26 mouse cellular contexts compared by ENCODE assay signal in the genomic region with DNA sequence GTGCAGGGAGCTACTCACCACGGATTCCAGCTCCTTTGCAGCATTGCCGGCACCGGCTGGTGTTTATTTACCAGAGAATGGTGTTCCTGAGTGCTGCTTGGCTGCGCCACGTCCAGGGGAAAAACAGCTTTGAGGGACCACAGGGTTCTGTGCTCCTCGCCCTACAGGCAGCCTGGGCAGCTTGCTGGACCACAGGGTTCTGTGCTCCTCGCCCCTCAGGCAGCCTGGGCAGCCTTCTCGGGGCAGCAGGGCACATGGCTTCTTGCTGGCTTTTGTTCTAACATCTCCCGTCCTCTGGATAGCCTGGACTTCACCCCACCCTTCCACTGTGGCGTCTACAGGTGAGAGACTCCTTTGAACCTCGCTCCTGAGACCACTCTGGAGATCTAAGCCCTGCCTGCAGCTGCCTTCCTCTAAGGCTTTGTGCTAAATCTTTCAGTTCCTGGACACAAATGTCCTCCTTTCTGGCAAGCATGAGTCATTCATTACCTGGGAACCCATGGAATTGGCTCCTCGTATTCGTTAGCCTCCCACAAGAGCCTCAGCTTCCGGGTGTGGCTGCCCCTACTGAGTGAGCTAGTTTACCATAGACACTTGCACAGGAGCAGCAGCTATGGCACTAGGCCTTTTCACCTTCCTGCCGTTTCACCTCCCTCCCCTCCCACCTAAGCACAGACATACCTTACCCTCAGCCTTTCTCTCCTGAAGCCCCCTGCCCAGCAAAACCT. TPM values are rescaled to one million over a fixed set of nuclear protein-coding genes. Genes with fewer than 3 reads are reported as not detected.
A peak's percentile ranks its signal among the peaks of the same experiment; 100 is the strongest.
DNase-seq lines count a peak whose midpoint lies in the region; ATAC-seq and TF ChIP-seq lines count a peak whose summit lies in the region.
"Had no signal": no experiment of that assay in that cellular context is flagged by ENCODE, and none has a peak within 500 bp of the region (broad histone marks: within the 10 kb centered on the region; RNA-seq: fewer than 3 reads in every experiment).

No protein-coding gene starts in this region.

- H3K27ac ChIP-seq in forebrain, embryonic 10.5 days, result peak overlapping the region; percentile 75
- no peak overlapping the region for H3K27ac ChIP-seq in forebrain, embryonic 15.5 days (replicated peaks)
- 0 out of 2 replicates have a peak overlapping the region, but pooled peaks have one; percentile 12 for H3K27ac ChIP-seq in lung, embryonic 14.5 days (ENCODE audit: low read depth)
- H3K27ac ChIP-seq in hindbrain, embryonic 13.5 days, result no peak overlapping the region
- no peak overlapping the region for H3K27ac ChIP-seq in limb, embryonic 14.5 days (replicated peaks; ENCODE audit: low read depth, low read length)
- H3K27ac ChIP-seq: embryonic facial prominence, embryonic 15.5 days; heart, adult 2 months; heart, embryonic 15.5 days; limb, embryonic 15.5 days; midbrain, embryonic 12.5 days had no signal

- H3K9ac ChIP-seq in forebrain, embryonic 15.5 days (replicated peaks), result no peak overlapping the region
- H3K9ac ChIP-seq in lung, embryonic 14.5 days, result no peak overlapping the region
- peak overlapping the region; percentile 39; the same call in 1 of the 2 replicates for H3K9ac ChIP-seq in hindbrain, embryonic 13.5 days
- H3K9ac ChIP-seq in limb, embryonic 14.5 days (ENCODE audit: low read depth, low read length, severe bottlenecking), result 0 out of 2 replicates have a peak overlapping the region, but pooled peaks have one; percentile 12
- H3K9ac ChIP-seq: embryonic facial prominence, embryonic 15.5 days; heart, embryonic 15.5 days; limb, embryonic 15.5 days; midbrain, embryonic 12.5 days had no signal

- H3K4me2 ChIP-seq in forebrain, embryonic 15.5 days (replicated peaks), result no peak overlapping the region
- peak overlapping the region; percentile 20 for H3K4me2 ChIP-seq in lung, embryonic 14.5 days
- H3K4me2 ChIP-seq in hindbrain, embryonic 13.5 days, result no peak overlapping the region
- no peak overlapping the region for H3K4me2 ChIP-seq in limb, embryonic 14.5 days (replicated peaks; ENCODE audit: low read depth, low read length, severe bottlenecking)
- H3K4me2 ChIP-seq: embryonic facial prominence, embryonic 15.5 days; heart, embryonic 15.5 days; limb, embryonic 15.5 days; midbrain, embryonic 12.5 days had no signal

- 64% methylated on average over 15 of the region's 15 CpGs for WGBS in forebrain, embryonic 10.5 days
- WGBS in forebrain, embryonic 15.5 days, result 60% methylated on average over 15 of the region's 15 CpGs
- 37% methylated on average over 15 of the region's 15 CpGs for WGBS in lung, embryonic 14.5 days
- WGBS in hindbrain, embryonic 13.5 days, result 66% methylated on average over 15 of the region's 15 CpGs
- WGBS in limb, embryonic 14.5 days, result 57% methylated on average over 15 of the region's 15 CpGs

- TF ChIP-seq CTCF in lung, embryonic 14.5 days (IDR thresholded peaks at IDR 0.05; ENCODE audit: low read depth), result no peak

- peaks cover 49% of the 10 kb centered on the region for H3K4me1 ChIP-seq in forebrain, embryonic 10.5 days
- H3K4me1 ChIP-seq in forebrain, embryonic 15.5 days, result peaks cover 13% of the 10 kb centered on the region
- H3K4me1 ChIP-seq in lung, embryonic 14.5 days (ENCODE audit: insufficient read depth), result no peaks in the 10 kb centered on the region; the same call in 1 of the 2 replicates
- H3K4me1 ChIP-seq in hindbrain, embryonic 13.5 days (replicated peaks), result peaks cover 39% of the 10 kb centered on the region
- peaks cover 8% of the 10 kb centered on the region; the same call in 1 of the 2 replicates for H3K4me1 ChIP-seq in limb, embryonic 14.5 days (ENCODE audit: control insufficient read depth, insufficient read depth, low read length)
- H3K4me1 ChIP-seq: heart, embryonic 15.5 days had no signal

- peaks cover 36% of the 10 kb centered on the region for H3K27me3 ChIP-seq in forebrain, embryonic 10.5 days (ENCODE audit: poor library complexity, severe bottlenecking)
- no peaks in the 10 kb centered on the region for H3K27me3 ChIP-seq in forebrain, embryonic 15.5 days
- no peaks in the 10 kb centered on the region for H3K27me3 ChIP-seq in lung, embryonic 14.5 days (ENCODE audit: insufficient read depth, low read length)
- no peaks in the 10 kb centered on the region for H3K27me3 ChIP-seq in hindbrain, embryonic 13.5 days
- H3K27me3 ChIP-seq in limb, embryonic 14.5 days (ENCODE audit: control insufficient read depth, insufficient read depth, low read length), result no peaks in the 10 kb centered on the region
- H3K27me3 ChIP-seq: embryonic facial prominence, embryonic 15.5 days; limb, embryonic 15.5 days; Patski had no signal

- no peak overlapping the region for H3K4me3 ChIP-seq in forebrain, embryonic 10.5 days
- H3K4me3 ChIP-seq in forebrain, embryonic 15.5 days, result no peak overlapping the region
- no peak overlapping the region for H3K4me3 ChIP-seq in lung, embryonic 14.5 days (ENCODE audit: low read depth, low read length)
- H3K4me3 ChIP-seq in hindbrain, embryonic 13.5 days, result no peak overlapping the region
- no peak overlapping the region for H3K4me3 ChIP-seq in limb, embryonic 14.5 days (replicated peaks; ENCODE audit: low read length)
- H3K4me3 ChIP-seq: embryonic facial prominence, embryonic 15.5 days; heart, adult 2 months; heart, embryonic 15.5 days; limb, embryonic 15.5 days; midbrain, embryonic 12.5 days had no signal

- ATAC-seq in forebrain, embryonic 15.5 days (replicated peaks), result no peak
- ATAC-seq in lung, embryonic 14.5 days (ENCODE audit: insufficient read depth), result no peak
- ATAC-seq in hindbrain, embryonic 13.5 days (ENCODE audit: low FRiP score), result no peak
- no peak for ATAC-seq in limb, embryonic 14.5 days (ENCODE audit: low FRiP score, low read depth)
- ATAC-seq in erythroblast, adult 5-6 weeks (replicated peaks; ENCODE audit: low FRiP score, poor library complexity, severe bottlenecking), result no peak
- ATAC-seq: activated CD4-positive, CD25-positive, alpha-beta regulatory T cell, adult 4 months; forebrain, embryonic 16.5 days; Patski had no signal

- no peaks in the 10 kb centered on the region for H3K36me3 ChIP-seq in forebrain, embryonic 10.5 days (replicated peaks)
- H3K36me3 ChIP-seq in forebrain, embryonic 15.5 days, result no peaks in the 10 kb centered on the region
- H3K36me3 ChIP-seq in lung, embryonic 14.5 days (ENCODE audit: insufficient read depth), result no peaks in the 10 kb centered on the region
- H3K36me3 ChIP-seq in hindbrain, embryonic 13.5 days, result no peaks in the 10 kb centered on the region
- H3K36me3 ChIP-seq in limb, embryonic 14.5 days (ENCODE audit: control insufficient read depth, insufficient read depth, low read length), result no peaks in the 10 kb centered on the region
- H3K36me3 ChIP-seq: embryonic facial prominence, embryonic 15.5 days; heart, embryonic 15.5 days; limb, embryonic 15.5 days; midbrain, embryonic 12.5 days had no signal

- DNase-seq in forebrain, embryonic 10.5 days (ENCODE audit: extremely low spot score, low spot score), result no peak
- no peak for DNase-seq in lung, embryonic 14.5 days
- no peak for DNase-seq in lung, adult 18-20 months
- DNase-seq in limb, embryonic 14.5 days (ENCODE audit: low spot score), result no peak
- no peak for DNase-seq in kidney, adult 8-10 months
- DNase-seq: adrenal gland, postnatal 14 days; gastrocnemius, postnatal 14 days; heart, adult 2 months; kidney, adult 2 months; kidney, postnatal 4 days; lung, postnatal 4 days had no signal

- TF ChIP-seq POLR2A in limb, embryonic 14.5 days (IDR thresholded peaks at IDR 0.05; ENCODE audit: borderline replicate concordance, extremely low read depth, insufficient read depth, insufficient read length), result no peak

- H3K9me3 ChIP-seq in forebrain, embryonic 10.5 days, result no peaks in the 10 kb centered on the region
- H3K9me3 ChIP-seq in forebrain, embryonic 15.5 days, result no peaks in the 10 kb centered on the region
- no peaks in the 10 kb centered on the region for H3K9me3 ChIP-seq in lung, embryonic 14.5 days (ENCODE audit: low read depth, low read length)
- no peaks in the 10 kb centered on the region for H3K9me3 ChIP-seq in hindbrain, embryonic 13.5 days
- no peaks in the 10 kb centered on the region for H3K9me3 ChIP-seq in limb, embryonic 14.5 days (ENCODE audit: control insufficient read depth, low read length)
- H3K9me3 ChIP-seq: embryonic facial prominence, embryonic 15.5 days; heart, embryonic 15.5 days; limb, embryonic 15.5 days; midbrain, embryonic 12.5 days had no signal

RNA-seq across cellular contexts. Expression of a gene that starts 4.0 kb away (rescaled TPM):
- polyA plus RNA-seq in forebrain, embryonic 10.5 days (2016; fragmentation: Nextera tagmentation; extraction: Ambion mirVana), result 0.21 TPM in 1 of 2 replicates, not detected in the other
- not detected in 2 replicates for polyA plus RNA-seq in forebrain, embryonic 15.5 days (2015; fragmentation: Nextera tagmentation; extraction: Ambion mirVana)
- 0.28 TPM in 1 of 2 replicates, not detected in the other for polyA plus RNA-seq in lung, embryonic 14.5 days (2014; fragmentation: Nextera tagmentation; extraction: Ambion mirVana)
- polyA plus RNA-seq in hindbrain, embryonic 13.5 days (2015; fragmentation: Nextera tagmentation; extraction: Ambion mirVana), result not detected in 2 replicates
- polyA plus RNA-seq in limb, embryonic 14.5 days (2012; rRNA removed), result 0.19 TPM in 1 of 2 replicates, not detected in the other
- polyA plus RNA-seq in limb, embryonic 14.5 days (2014; fragmentation: Nextera tagmentation; extraction: Ambion mirVana), result not detected in 2 replicates
- not detected in 2 replicates for total RNA-seq in erythroblast, adult 5-6 weeks (2015; ENCODE audit: low replicate concordance)
- total RNA-seq in erythroblast, adult 5-6 weeks (2017; ENCODE audit: low replicate concordance), result not detected in 2 replicates
- total RNA-seq: adrenal gland, postnatal 14 days; gastrocnemius, postnatal 14 days; heart, adult 2 months; hematopoietic stem cell, adult 5-6 weeks; layer of hippocampus, postnatal 10 days had no signal
- polyA plus RNA-seq: activated CD4-positive, CD25-positive, alpha-beta regulatory T cell, adult 4 months; C2C12; cortical plate, adult 2 months; embryonic facial prominence, embryonic 15.5 days; forebrain, embryonic 16.5 days; heart, adult 2 months; heart, embryonic 15.5 days; kidney, adult 2 months; limb, embryonic 15.5 days; liver, embryonic 16.5 days; midbrain, embryonic 12.5 days had no signal

RNA-seq across cellular contexts. Expression of a gene that starts 7.0 kb away (rescaled TPM):
- 20.7 and 20.8 TPM in 2 replicates for polyA plus RNA-seq in forebrain, embryonic 10.5 days (2016; fragmentation: Nextera tagmentation; extraction: Ambion mirVana)
- 26.4 and 29.7 TPM in 2 replicates for polyA plus RNA-seq in forebrain, embryonic 15.5 days (2015; fragmentation: Nextera tagmentation; extraction: Ambion mirVana)
- polyA plus RNA-seq in lung, embryonic 14.5 days (2014; fragmentation: Nextera tagmentation; extraction: Ambion mirVana), result 0.65 and 1.3 TPM in 2 replicates
- polyA plus RNA-seq in hindbrain, embryonic 13.5 days (2015; fragmentation: Nextera tagmentation; extraction: Ambion mirVana), result 21.4 and 22.3 TPM in 2 replicates
- polyA plus RNA-seq in limb, embryonic 14.5 days (2012; rRNA removed), result 2.7 and 3.2 TPM in 2 replicates
- polyA plus RNA-seq in limb, embryonic 14.5 days (2014; fragmentation: Nextera tagmentation; extraction: Ambion mirVana), result 1.00 and 1.4 TPM in 2 replicates
- total RNA-seq in erythroblast, adult 5-6 weeks (2015; ENCODE audit: low replicate concordance), result not detected in 2 replicates
- not detected in 2 replicates for total RNA-seq in erythroblast, adult 5-6 weeks (2017; ENCODE audit: low replicate concordance)
- total RNA-seq: adrenal gland, postnatal 14 days; heart, adult 2 months; hematopoietic stem cell, adult 5-6 weeks had no signal
- polyA plus RNA-seq: activated CD4-positive, CD25-positive, alpha-beta regulatory T cell, adult 4 months; liver, embryonic 16.5 days had no signal

RNA-seq across cellular contexts. Expression of a gene that starts 37.5 kb away (rescaled TPM):
- polyA plus RNA-seq in forebrain, embryonic 10.5 days (2016; fragmentation: Nextera tagmentation; extraction: Ambion mirVana), result 0.33 and 0.71 TPM in 2 replicates
- polyA plus RNA-seq in forebrain, embryonic 15.5 days (2015; fragmentation: Nextera tagmentation; extraction: Ambion mirVana), result 0.52 and 0.83 TPM in 2 replicates
- 0.29 TPM in 1 of 2 replicates, not detected in the other for polyA plus RNA-seq in lung, embryonic 14.5 days (2014; fragmentation: Nextera tagmentation; extraction: Ambion mirVana)
- polyA plus RNA-seq in hindbrain, embryonic 13.5 days (2015; fragmentation: Nextera tagmentation; extraction: Ambion mirVana), result 1.2 and 1.3 TPM in 2 replicates
- 0.93 and 1.1 TPM in 2 replicates for polyA plus RNA-seq in limb, embryonic 14.5 days (2012; rRNA removed)
- 0.17 and 0.39 TPM in 2 replicates for polyA plus RNA-seq in limb, embryonic 14.5 days (2014; fragmentation: Nextera tagmentation; extraction: Ambion mirVana)
- total RNA-seq in erythroblast, adult 5-6 weeks (2015; ENCODE audit: low replicate concordance), result 0.58 TPM in 1 of 2 replicates, not detected in the other
- 0.70 TPM in 1 of 2 replicates, not detected in the other for total RNA-seq in erythroblast, adult 5-6 weeks (2017; ENCODE audit: low replicate concordance)

RNA-seq across cellular contexts. Expression of a gene that starts 48.2 kb away (rescaled TPM):
- polyA plus RNA-seq in forebrain, embryonic 10.5 days (2016; fragmentation: Nextera tagmentation; extraction: Ambion mirVana), result 31.7 and 32.3 TPM in 2 replicates
- 6.0 and 6.2 TPM in 2 replicates for polyA plus RNA-seq in forebrain, embryonic 15.5 days (2015; fragmentation: Nextera tagmentation; extraction: Ambion mirVana)
- polyA plus RNA-seq in lung, embryonic 14.5 days (2014; fragmentation: Nextera tagmentation; extraction: Ambion mirVana), result 34.7 and 39.2 TPM in 2 replicates
- 9.9 and 11.9 TPM in 2 replicates for polyA plus RNA-seq in hindbrain, embryonic 13.5 days (2015; fragmentation: Nextera tagmentation; extraction: Ambion mirVana)
- polyA plus RNA-seq in limb, embryonic 14.5 days (2012; rRNA removed), result 34.1 and 48.8 TPM in 2 replicates
- 35.5 and 42.3 TPM in 2 replicates for polyA plus RNA-seq in limb, embryonic 14.5 days (2014; fragmentation: Nextera tagmentation; extraction: Ambion mirVana)
- 0.77 TPM in 1 of 2 replicates, not detected in the other for total RNA-seq in erythroblast, adult 5-6 weeks (2015; ENCODE audit: low replicate concordance)
- 0.09 TPM in 1 of 2 replicates, not detected in the other for total RNA-seq in erythroblast, adult 5-6 weeks (2017; ENCODE audit: low replicate concordance)
- total RNA-seq: hematopoietic stem cell, adult 5-6 weeks had no signal

Comparison
In these comparisons a context has a peak if more than half of its experiments do, and no peak if none do; other contexts are left out.
1. H3K27ac ChIP-seq: peak in forebrain, embryonic 10.5 days (single experiment) and lung, embryonic 14.5 days (single experiment); none in forebrain, embryonic 15.5 days (single experiment), hindbrain, embryonic 13.5 days (single experiment) and limb, embryonic 14.5 days (single experiment).
2. H3K9ac ChIP-seq: peak in hindbrain, embryonic 13.5 days (single experiment) and limb, embryonic 14.5 days (single experiment); none in forebrain, embryonic 15.5 days (single experiment) and lung, embryonic 14.5 days (single experiment).